Mouse (Mus musculus): Measurements from ENCODE around the gene Trmo.

DNA sequence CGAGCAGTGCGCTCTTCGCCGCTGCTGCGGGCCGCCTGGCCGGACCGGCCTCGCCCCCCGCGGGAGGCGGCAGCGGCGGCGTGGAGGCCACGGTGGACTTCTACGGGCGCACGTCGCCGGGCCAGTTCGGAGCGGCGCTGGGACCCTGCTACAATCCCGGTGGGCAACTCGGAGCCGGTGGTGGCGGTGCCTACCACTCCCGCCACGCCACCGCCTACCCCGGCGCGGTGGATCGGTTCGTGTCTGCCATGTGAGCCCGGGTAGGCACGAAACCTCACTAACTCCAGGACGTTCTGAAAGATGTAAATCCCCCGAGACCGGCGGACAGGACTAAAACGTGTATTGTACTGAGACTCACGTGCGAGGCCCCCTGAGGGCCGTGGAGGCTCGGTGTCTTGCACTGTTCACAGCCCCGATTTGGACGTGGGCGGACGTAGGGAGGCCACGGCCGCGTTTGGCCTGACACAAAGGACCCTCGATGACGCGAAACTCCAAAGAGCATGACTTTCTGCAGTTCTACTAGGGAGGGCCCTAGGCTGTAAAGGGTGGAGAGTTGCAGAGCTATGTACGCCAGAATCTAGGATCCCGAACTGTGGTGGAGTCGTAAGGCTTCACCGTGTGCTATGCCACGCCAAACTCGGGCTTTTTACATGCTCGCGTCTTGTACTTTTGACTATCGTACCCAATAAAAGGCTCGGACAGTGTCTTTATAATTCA, 44.0 kb downstream of the Trmo start:
- TF ChIP-seq POLR2A (IDR thresholded peaks at IDR 0.05; ENCODE audit: borderline replicate concordance, control insufficient read depth, low read depth, low read length) (no peak), CTCF (IDR thresholded peaks at IDR 0.05; ENCODE audit: control insufficient read depth, insufficient read depth, low read length) (no peak)

Measured in bone marrow, adult 2 months (tissue).